Mouse (Mus musculus) 3T3-L1 (cell line): ENCODE results near the gene Taar2.
A peak's percentile ranks its signal among the peaks of the same experiment; 100 is the strongest.

Experiments
- DNase-seq: peaks from one replicate; pipeline ENCODE4 v3.0.0-alpha.2; 2015; ENCODE audit warnings: low read depth, low spot score

Gene Taar2

DNA sequence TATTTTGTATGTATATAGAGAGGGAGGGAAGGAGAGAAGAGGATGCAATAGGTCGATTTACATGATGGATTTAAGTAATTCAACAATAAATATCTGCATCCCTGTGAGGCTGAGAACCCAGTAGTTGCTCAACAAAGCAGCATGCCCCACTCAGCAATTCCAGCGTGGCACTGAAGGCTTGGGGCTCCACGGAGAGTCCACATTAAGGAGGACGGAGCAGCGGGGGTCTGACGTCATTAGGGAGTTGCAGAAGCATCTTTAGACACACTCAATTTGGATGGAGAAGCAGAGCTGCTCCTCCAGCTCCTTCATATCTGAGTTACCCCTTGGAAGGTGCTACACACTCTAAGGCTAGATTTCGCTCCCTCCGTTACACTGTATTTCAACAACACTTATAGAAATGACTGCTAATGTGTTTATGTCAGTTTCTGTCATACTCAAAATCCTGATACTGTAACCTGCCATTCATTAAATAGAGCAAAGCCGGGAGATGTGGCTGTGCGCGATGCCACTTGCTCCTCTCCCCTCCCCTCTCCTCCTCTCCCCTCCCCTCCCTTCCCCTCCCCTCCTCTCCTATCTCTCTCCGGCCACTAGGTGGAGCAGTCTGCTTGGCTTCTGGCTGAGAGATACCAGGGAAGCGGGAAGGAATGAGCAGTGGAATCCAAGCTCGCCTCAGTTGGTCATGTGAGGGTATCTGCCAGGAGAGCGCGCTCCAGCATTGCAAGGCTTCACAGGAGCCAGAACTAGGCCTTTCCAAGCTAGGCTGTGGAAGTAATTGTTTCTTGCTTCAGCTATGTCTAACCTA lies 40.7 kb downstream of the Taar2 start:
- peak; percentile 52 for DNase-seq

DNA sequence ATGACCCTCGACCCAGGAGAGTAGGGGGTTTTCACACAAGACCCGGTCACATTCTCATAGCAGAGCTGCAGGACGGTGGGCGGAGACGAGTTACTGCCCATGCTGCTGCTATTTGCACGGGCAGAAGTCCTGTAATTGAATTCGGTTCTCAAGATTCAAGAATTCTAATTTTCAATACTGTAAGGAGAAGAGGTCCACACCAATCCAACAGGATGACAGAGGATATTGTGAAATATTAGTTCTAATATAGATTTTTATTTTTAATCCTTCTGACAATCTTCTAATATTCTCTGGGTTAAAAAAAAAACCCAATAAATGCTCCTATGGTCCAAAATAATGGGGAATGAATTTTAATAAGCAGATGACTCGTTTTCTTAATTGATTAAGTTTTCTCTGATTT lies 47.2 kb downstream of the Taar2 start, which contains the start of gene Taar6:
Taar6 (minus strand) TSS at position 101 of the 400 bp plus-strand sequence.
- DNase-seq = no peak

DNA sequence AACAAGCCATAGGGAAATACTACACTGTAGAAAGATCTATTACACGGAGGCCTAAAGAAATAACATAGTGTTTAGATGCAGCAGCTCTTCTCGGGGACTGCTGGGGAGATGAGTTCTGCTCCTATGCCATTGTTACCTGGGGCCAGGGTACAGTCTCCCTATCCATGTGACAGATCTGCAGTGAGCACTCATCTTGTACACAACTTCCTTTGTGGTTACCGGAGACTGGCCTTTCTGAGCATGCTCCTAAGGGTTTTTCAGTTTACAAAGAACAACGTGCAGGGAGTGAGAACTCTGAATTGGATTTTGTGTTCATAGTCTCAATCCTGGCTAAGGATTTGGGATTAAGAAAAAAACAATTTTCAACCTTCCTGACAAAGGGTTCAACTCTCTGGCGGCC lies 48.0 kb downstream of the Taar2 start:
- DNase-seq = no peak
